Mouse (Mus musculus) activated CD4-positive, CD25-positive, alpha-beta regulatory T cell, adult 4 months (primary cell): ENCODE results near the gene Serinc2. TPM values are rescaled to one million over a fixed set of nuclear protein-coding genes. Genes with fewer than 3 reads are reported as not detected.
"Not testable (repeated sequence)": the region's sequence is repeated elsewhere in the genome, so short reads cannot be mapped to it uniquely, and the experiment has no call there.

Experiments
- ATAC-seq: one replicate; pipeline ENCODE4 v1.8.0; 2017
- polyA plus RNA-seq, 2 experiments: library from polyadenylated mRNA; unstranded; fragments of 100-300 nt; shearing (Covaris generic); gene quantifications; one replicate each; pipeline ENCODE4 v1.2.1; 2017

The Serinc2 gene
- polyA plus RNA-seq, 2 experiments from 2014 or later = 0.61 to 0.92 TPM

DNA sequence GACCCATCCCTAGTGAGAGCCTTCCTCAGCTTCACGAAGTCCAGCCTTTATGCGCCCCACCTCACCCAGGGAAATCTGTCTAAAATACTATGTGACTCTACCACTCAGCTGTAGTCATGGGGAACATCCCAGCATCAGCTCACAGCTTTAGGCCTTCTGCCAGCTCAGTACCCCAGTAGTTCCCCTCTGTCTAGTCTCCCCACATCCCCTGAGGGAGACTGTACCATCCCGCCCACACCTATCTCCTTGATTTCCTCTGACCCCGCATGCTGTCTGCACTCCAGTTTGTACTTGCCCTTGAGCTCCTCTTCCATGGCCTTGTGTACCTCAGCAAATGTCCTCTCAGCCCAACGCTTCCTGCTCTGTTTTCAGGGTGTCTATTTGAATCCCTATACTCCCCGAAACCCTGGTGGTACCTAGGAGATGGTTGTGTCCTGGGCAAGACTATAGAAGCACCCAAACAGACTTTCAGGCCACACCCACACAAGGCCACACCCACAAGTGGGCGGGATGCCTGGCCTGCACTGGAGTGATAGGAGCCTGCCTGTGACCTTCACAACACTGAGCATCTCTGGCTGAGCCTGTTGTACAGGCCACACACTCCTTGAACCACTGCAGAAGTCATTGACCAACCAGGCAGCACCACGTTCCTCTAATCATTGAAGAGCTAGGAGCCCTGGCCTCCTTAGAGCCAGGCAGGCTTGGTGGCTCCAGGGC lies 26.4 kb downstream of the Serinc2 start:
- no peak for ATAC-seq

- ATAC-seq = no peak
Measured at GRCm38 (mm10) chr4:130251763-130252162, 27.2 kb downstream of the Serinc2 start.

DNA sequence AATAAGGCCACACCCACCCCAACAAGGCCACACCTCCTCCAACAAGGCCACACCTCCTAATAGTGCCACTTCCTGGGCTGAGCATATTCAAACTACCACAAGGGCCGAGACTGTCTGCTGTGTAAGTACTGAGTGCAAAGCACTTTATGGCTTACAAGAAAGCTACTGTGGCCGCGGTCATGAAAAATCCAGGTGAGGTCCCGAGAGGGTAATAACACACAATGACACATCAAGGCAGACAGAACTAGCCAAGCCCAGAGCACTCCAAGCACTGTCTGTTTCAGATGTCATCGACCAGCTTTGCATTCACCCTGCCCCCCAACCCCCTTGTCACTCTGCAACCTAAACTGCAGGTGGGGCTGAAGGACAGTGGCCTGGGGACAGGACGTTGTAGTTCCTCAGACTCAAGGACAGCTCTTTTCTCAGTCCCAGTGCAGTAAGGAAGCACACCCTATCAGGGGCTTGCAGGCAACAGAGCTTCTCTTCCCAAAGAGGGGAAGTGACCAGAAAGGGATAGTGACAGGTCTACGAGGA lies 27.8 kb downstream of the Serinc2 start:
- no peak for ATAC-seq

DNA sequence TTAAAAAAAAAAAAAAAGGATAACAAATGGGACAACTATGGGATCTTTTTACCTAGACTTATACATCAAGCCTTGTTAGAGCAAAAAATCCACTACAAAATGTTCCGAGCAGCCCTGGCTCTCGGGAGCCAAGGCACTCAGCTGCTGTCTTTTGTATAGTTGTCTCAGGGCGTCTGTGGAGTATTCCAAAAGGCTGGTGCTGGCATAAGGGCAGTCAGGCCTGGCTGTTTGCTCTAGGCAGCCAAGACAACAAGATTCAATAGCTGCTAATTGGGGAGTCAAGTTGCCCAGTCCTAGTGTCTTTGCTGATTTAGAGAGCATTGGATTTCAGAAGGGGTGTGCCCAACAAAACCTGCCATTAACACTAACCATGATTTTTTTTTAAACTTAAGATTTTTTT lies 30.4 kb downstream of the Serinc2 start:
- no peak for ATAC-seq

DNA sequence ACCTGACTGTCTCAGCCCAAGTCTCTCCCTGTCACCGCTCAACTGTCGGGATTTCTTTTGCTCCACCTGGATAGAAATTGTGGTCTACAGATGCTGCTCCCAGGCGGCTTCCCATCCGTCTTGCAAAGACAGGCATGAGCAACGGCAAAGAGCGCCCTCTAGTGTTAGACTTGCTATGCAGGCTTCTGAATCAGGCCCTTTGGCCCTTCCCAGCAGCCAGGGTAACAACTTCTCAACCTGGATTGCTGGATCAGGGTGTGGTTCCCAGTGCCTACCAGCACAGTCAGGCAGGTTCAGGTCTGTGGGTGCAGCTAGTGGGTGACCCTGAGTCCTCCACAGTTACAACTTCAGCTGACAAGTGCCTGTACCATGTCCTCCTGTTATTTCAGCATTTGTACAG lies 32.9 kb downstream of the Serinc2 start:
- ATAC-seq = no peak

DNA sequence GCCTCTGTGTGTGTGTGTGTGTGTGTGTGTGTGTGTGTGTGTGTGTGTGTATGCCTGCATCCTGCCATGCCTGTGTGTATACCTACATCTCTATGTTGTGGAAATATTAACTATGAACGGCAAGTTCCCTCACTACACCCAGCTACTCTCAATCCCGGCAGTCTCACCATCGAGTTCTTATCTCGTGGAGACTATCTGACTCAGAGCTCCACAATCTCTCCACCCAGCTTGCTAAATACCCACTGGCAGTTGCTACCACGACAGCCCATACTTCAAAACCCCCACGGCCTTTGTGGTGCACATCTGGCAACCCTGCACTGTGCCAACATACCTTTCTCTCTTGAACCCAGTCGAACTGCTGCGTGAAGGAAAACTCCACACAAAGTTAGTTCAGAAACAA lies 34.3 kb downstream of the Serinc2 start:
- no peak for ATAC-seq

GRCm38 (mm10) chr4:130243621-130244020 lies 35.4 kb downstream of the Serinc2 start:
- not testable (repeated sequence) for ATAC-seq

- no peak for ATAC-seq
Measured at GRCm38 (mm10) chr4:130242956-130243355, 36.0 kb downstream of the Serinc2 start.

- ATAC-seq = no peak
Measured at GRCm38 (mm10) chr4:130240695-130241094, 38.3 kb downstream of the Serinc2 start.

- ATAC-seq = no peak
Measured at GRCm38 (mm10) chr4:130237607-130238006, 41.4 kb downstream of the Serinc2 start.

GRCm38 (mm10) chr4:130236361-130236760 lies 42.6 kb downstream of the Serinc2 start:
- ATAC-seq = no peak

GRCm38 (mm10) chr4:130224071-130224470 lies 54.9 kb downstream of the Serinc2 start:
- no peak for ATAC-seq

GRCm38 (mm10) chr4:130222179-130222578 lies 56.8 kb downstream of the Serinc2 start, which contains the start of gene Gm853:
TSS of gene Gm853 (minus strand) at chr4:130222401.
- ATAC-seq = no peak

DNA sequence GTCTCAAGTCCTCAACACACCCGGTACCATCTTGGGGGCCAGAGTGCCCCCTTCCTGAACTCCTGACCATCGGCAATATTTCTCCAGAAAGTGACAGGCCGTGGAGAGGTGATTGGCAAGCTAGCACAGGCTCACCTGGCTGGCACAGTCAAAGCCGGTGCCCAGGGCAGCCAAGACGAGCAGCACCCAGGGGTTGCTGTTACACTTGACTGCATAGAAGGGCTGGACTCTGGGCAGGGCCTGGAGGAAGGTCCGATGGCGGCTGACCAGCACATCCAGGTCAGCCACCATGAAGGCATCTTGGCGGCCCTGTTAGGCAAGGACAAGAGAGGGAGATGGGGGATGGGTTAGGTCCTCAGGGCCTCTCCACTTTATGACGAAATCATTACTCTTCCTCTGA lies 58.8 kb downstream of the Serinc2 start:
- no peak for ATAC-seq

- ATAC-seq = no peak
Measured at GRCm38 (mm10) chr4:130215392-130215791, 63.6 kb downstream of the Serinc2 start.

- no peak for ATAC-seq
Measured at GRCm38 (mm10) chr4:130213857-130214256, 65.1 kb downstream of the Serinc2 start.

DNA sequence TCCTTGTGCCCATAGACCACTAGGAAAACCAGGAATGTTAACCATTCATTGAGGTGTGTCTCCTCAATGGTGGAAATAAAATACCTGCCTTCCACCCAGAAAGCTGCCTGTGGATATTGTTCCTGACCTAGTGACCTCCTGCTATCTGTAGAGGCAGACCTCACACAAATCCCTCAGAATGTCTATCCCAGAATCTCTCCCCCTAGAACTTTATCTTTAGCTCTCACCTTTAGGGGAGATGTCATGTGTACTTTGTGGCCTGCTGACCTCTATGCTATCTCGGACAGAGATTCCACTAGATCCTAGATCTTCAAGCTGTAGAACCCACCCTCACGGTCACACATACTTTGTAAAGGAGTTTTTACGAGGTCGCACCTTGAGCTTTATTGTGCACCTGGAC lies 65.8 kb downstream of the Serinc2 start:
- no peak for ATAC-seq

DNA sequence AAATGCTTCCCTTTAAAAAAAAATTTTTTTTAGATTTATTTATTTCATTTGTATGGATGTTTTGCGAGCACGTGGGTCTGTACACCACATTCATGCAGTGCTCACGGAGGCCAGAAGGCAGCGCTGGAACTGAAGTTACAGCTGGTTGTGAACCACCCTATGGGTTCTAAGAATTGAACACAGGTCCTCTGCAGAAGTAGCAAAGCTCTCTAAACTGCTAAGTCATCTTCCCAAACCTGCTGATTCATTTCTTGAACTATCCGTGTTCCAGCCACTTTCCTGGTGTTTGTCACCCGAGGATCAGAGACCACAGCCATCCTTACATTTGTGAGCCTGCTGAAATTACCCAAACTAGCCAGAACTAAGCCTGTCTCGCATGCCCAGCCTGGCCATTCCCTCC lies 66.6 kb downstream of the Serinc2 start:
- ATAC-seq = no peak

DNA sequence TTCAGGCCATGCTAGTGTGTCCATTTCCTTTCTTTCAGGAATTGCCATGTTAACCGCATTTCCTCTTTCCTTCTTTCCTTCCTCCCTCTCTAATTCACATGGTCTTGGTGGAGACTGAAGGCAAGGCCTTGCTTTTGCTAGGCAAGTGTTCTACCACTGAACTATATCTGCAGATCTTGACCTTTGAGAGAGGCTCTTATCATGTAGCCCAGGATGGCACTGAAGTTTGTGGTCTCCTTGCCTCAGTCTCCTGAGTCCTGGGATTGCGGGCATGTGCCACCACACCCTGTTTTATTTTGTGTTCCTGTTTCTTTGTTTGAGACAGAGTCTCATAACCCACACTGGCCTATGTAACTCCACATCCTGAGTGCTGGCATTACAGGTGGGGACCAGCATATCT lies 67.1 kb downstream of the Serinc2 start:
- ATAC-seq = no peak

Other genes starting within 250 kb of the Serinc2 start
- not detected for gene Col16a1, start 231.4 kb downstream of the Serinc2 start, polyA plus RNA-seq
- 10 to 100 TPM; 28.6 to 41.4 TPM for gene Pef1, start 176.6 kb downstream of the Serinc2 start, polyA plus RNA-seq
- gene Hcrtr1, start 139.8 kb downstream of the Serinc2 start, polyA plus RNA-seq = not detected
- gene Tinagl1, start 104.1 kb downstream of the Serinc2 start, polyA plus RNA-seq = not detected
- not detected for gene Gm853, start 56.8 kb downstream of the Serinc2 start, polyA plus RNA-seq
- gene Fabp3, start 29.4 kb upstream of the Serinc2 start, polyA plus RNA-seq = under 1 TPM in 1 of 2 experiments, not detected in 1; 0.42 TPM
- not detected for gene Gm10570, start 29.5 kb upstream of the Serinc2 start, polyA plus RNA-seq
- 10 to 100 TPM; 70.6 to 72.2 TPM for gene Zcchc17, start 80.7 kb upstream of the Serinc2 start, polyA plus RNA-seq
- gene Snrnp40, start 80.9 kb upstream of the Serinc2 start, polyA plus RNA-seq = 10 to 100 TPM; 65.1 to 71.2 TPM